Mouse (Mus musculus): ENCODE results near the gene Catsperg2. TPM values are rescaled to one million over a fixed set of nuclear protein-coding genes. Genes with fewer than 3 reads are reported as not detected.
"Not testable (repeated sequence)": the region's sequence is repeated elsewhere in the genome, so short reads cannot be mapped to it uniquely, and the experiment has no call there.

The Catsperg2 gene
- polyA plus RNA-seq, 1 experiment from 2014 or later: not detected

DNA sequence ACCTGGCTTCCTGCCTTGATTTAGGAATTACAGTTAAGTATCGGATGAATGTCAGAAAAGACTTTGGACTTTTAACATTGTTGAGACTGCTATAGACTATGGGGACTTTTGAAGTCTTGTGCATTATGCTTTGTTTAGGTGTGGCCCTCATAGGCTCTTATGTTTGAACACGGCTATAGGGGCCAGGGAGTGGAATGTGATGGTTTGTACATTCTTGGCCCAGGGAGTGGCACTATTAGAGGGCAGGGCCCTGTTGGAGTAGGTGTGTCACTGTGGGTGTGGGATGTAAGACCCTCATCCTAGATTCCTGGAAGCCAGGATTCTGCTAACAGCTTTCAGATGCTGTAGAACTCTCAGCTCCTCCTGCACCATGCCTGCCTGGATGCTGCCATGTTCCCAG is 17.9 kb downstream of the Catsperg2 start:
- 79% methylated on average over 2 of the region's 2 CpGs for WGBS
- H3K9me3 ChIP-seq; H3K36me3 ChIP-seq (replicated peaks); DNase-seq (ENCODE audit: low spot score); H3K4me1 ChIP-seq; H3K27ac ChIP-seq (replicated peaks); H3K27me3 ChIP-seq (replicated peaks; ENCODE audit: low read depth, poor library complexity, severe bottlenecking); H3K4me3 ChIP-seq: not testable (repeated sequence)

DNA sequence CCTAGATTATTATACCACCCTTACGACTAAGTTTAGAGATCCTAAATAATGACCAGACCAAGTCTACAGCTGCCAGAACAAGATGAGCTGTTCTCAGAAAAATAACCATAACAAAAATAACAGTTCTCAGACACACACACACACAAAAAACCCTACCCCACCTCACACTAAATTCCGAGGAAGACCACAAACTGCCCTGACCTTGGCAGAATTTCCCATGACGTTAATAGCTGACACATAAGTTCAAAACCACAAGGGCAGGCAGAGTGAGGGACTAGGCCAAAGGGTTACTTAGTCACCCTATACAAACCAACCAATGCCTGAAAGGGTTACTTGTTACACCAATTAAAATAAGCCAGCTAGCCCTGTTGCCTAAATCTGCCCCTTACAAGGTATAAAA is 31.6 kb downstream of the Catsperg2 start:
- H3K36me3 ChIP-seq (replicated peaks); H3K4me3 ChIP-seq; H3K27me3 ChIP-seq (replicated peaks; ENCODE audit: low read depth, poor library complexity, severe bottlenecking); DNase-seq (ENCODE audit: low spot score); H3K27ac ChIP-seq (replicated peaks); H3K4me1 ChIP-seq: not testable (repeated sequence)
- peaks cover 12% of the 10 kb centered on the region; the same call in 1 of the 2 replicates for H3K9me3 ChIP-seq
- 83% methylated on average over 3 of the region's 3 CpGs for WGBS

DNA sequence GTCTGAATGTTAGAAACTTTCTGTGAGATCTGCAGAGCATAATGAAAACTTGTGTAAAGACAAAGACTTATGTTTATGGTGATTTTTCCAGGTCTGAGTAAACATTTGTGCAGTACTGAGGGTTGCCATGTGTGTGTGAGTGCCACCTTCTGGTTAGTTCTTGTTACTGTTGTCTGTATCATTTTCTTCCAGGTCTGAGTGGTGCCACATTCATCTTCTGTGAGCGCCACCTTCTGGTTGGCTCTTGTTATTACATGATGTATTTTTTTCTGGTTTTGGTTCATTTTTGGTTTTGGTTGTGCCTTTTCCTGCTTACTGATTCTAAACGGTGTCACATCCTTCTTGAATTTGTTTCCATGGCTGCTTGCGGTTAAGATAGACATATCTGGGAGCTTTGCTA is 45.0 kb downstream of the Catsperg2 start:
- no peak for DNase-seq (ENCODE audit: low spot score)
- H3K4me3 ChIP-seq: no peak overlapping the region
- no peaks in the 10 kb centered on the region for H3K27me3 ChIP-seq (replicated peaks; ENCODE audit: low read depth, poor library complexity, severe bottlenecking)
- peaks cover 49% of the 10 kb centered on the region for H3K9me3 ChIP-seq
- H3K4me1 ChIP-seq: no peaks in the 10 kb centered on the region
- H3K36me3 ChIP-seq (replicated peaks): no peaks in the 10 kb centered on the region
- WGBS: 63% methylated on average over 3 of the region's 3 CpGs
- no peak overlapping the region for H3K27ac ChIP-seq (replicated peaks)

MicroRNAs within 50 kb of the gene (microRNA counts, 519-probe panel; counts per million panel counts)
- 188 counts per million, percentile 57 among the panel's probes with 10 or more counts for microRNA mmu-miR-1964

Small RNA genes lying within 50 kb of the gene (microRNA-seq; reads per million reads assigned to microRNA genes)
- gene Mir1964: 4.6 reads per million, percentile 11 among the genes with 10 or more reads in this experiment

Other genes starting within 250 kb of the Catsperg2 start
- gene Sipa1l3, start 208.4 kb downstream of the Catsperg2 start, polyA plus RNA-seq (2016; fragmentation: Nextera tagmentation; extraction: Ambion mirVana): 9.2 and 10.5 TPM in 2 replicates
- 12.4 and 12.6 TPM in 2 replicates for gene Zfp84, start 41.5 kb upstream of the Catsperg2 start, polyA plus RNA-seq (2016; fragmentation: Nextera tagmentation; extraction: Ambion mirVana)
- gene Zfp30, start 57.0 kb upstream of the Catsperg2 start, polyA plus RNA-seq (2016; fragmentation: Nextera tagmentation; extraction: Ambion mirVana): 6.3 and 7.0 TPM in 2 replicates
- 15.9 and 16.4 TPM in 2 replicates for gene Zfp790, start 89.1 kb upstream of the Catsperg2 start, polyA plus RNA-seq (2016; fragmentation: Nextera tagmentation; extraction: Ambion mirVana)
- gene Zfp940, start 126.6 kb upstream of the Catsperg2 start, polyA plus RNA-seq (2016; fragmentation: Nextera tagmentation; extraction: Ambion mirVana): 10.1 and 10.7 TPM in 2 replicates
- 8.1 and 8.6 TPM in 2 replicates for gene Zfp420, start 132.9 kb upstream of the Catsperg2 start, polyA plus RNA-seq (2016; fragmentation: Nextera tagmentation; extraction: Ambion mirVana)
- gene Zfp27, start 179.5 kb upstream of the Catsperg2 start, polyA plus RNA-seq (2016; fragmentation: Nextera tagmentation; extraction: Ambion mirVana): 9.5 and 10.0 TPM in 2 replicates
- 4.6 and 6.3 TPM in 2 replicates for gene Zfp383, start 181.2 kb upstream of the Catsperg2 start, polyA plus RNA-seq (2016; fragmentation: Nextera tagmentation; extraction: Ambion mirVana)
- 13.9 and 14.7 TPM in 2 replicates for gene Zfp74, start 227.1 kb upstream of the Catsperg2 start, polyA plus RNA-seq (2016; fragmentation: Nextera tagmentation; extraction: Ambion mirVana)

All from embryonic facial prominence, embryonic 10.5 days (tissue).